Mouse (Mus musculus) neural tube, embryonic 15.5 days (tissue): ENCODE data around the gene Pmpcb. TPM values are rescaled to one million over a fixed set of nuclear protein-coding genes. Genes with fewer than 3 reads are reported as not detected.

Source experiments
- polyA plus RNA-seq: library from polyadenylated mRNA; unstranded; fragments of >200 nt; fragmentation: Nextera tagmentation; extraction: Ambion mirVana; gene quantifications from 2 replicates; pipeline ENCODE4 v1.2.1, GENCODE M21; 2015

The Pmpcb gene
- polyA plus RNA-seq, 1 experiment from 2014 or later = 68.2 TPM

Other genes with a start within 250 kb of the Pmpcb start
- gene Lrrc17, start 193.6 kb upstream of the Pmpcb start, polyA plus RNA-seq = 8.1 and 18.6 TPM in 2 replicates
- gene Fbxl13, start 91.5 kb upstream of the Pmpcb start, polyA plus RNA-seq = 0.08 and 0.13 TPM in 2 replicates
- 41.3 and 44.2 TPM in 2 replicates for gene Armc10, start 91.3 kb upstream of the Pmpcb start, polyA plus RNA-seq
- gene Napepld, start 35.7 kb upstream of the Pmpcb start, polyA plus RNA-seq = 2.1 and 3.3 TPM in 2 replicates
- gene Dnajc2, start 48.1 kb downstream of the Pmpcb start, polyA plus RNA-seq = 69.9 and 77.8 TPM in 2 replicates
- 186 and 189 TPM in 2 replicates for gene Psmc2, start 48.1 kb downstream of the Pmpcb start, polyA plus RNA-seq
- 0.27 and 0.45 TPM in 2 replicates for gene Slc26a5, start 128.5 kb downstream of the Pmpcb start, polyA plus RNA-seq